Mouse (Mus musculus): ENCODE measurements at regions not wholly inside any gene's neighbourhood (a gene's known extent, or its start where the extent isn't known, plus 50 kb on each side); places are given as distances from the start of the nearest gene placed in this dataset.

- TF ChIP-seq MYOG (IDR thresholded peaks at IDR 0.05; ENCODE audit: control insufficient read depth in 1 of 3, insufficient read depth in 1 of 3, insufficient read length in 2 of 3, low read depth in 2 of 3) (no peak), POLR2A (IDR thresholded peaks at IDR 0.05; ENCODE audit: insufficient read length, low read depth) (no peak), E2F4 (IDR thresholded peaks at IDR 0.05; ENCODE audit: insufficient read depth) (no peak), POLR2AphosphoS2 (IDR thresholded peaks at IDR 0.05; ENCODE audit: insufficient read length, low read depth) (no peak), TCF12 (IDR thresholded peaks at IDR 0.05; ENCODE audit: insufficient read depth, poor library complexity, severe bottlenecking) (no peak), MAX (IDR thresholded peaks at IDR 0.05; ENCODE audit: low read depth) (no peak), TCF3 (IDR thresholded peaks at IDR 0.05; ENCODE audit: insufficient read length, low read depth) (no peak), MYOD1 (IDR thresholded peaks at IDR 0.05; ENCODE audit: control insufficient read depth in 1 of 3, insufficient read length in 2 of 3, low read depth in 2 of 3) (no peak), USF1 (IDR thresholded peaks at IDR 0.05; ENCODE audit: low read depth) (no peak), REST (IDR thresholded peaks at IDR 0.05; ENCODE audit: insufficient read depth, insufficient read length) (no peak), SRF (IDR thresholded peaks at IDR 0.05; ENCODE audit: control insufficient read depth, insufficient read length, low read depth) (no peak), CEBPB (IDR thresholded peaks at IDR 0.05; ENCODE audit: insufficient read depth, poor library complexity, severe bottlenecking) (no peak)
Measured at GRCm38 (mm10) chr4:45746451-45746850, 52.4 kb upstream of the Aldh1b1 start.
